ENCODE assay signal across 29 mouse cellular contexts in the genomic region with DNA sequence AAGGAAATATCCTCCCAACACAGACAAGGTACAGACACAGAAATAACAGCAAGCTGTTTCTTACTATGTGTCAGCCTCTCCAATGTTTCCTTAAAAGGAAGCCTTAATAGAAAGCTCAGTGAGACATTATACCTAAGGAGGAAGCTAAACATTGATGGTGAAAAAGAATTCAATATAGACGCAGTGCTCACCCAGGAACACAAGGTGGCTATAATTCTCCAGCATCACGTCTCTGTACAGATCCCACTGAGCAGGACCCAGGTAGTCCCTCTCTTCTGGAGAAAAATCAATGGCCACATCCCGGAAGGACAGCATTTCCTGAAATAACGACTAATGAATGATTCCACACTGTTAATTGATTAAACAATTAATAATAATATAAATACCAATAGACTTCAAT. TPM values are rescaled to one million over a fixed set of nuclear protein-coding genes. Genes with fewer than 3 reads are reported as not detected.
DNase-seq lines count a peak whose midpoint lies in the region; ATAC-seq and TF ChIP-seq lines count a peak whose summit lies in the region.
"Had no signal": no experiment of that assay in that cellular context is flagged by ENCODE, and none has a peak within 500 bp of the region (broad histone marks: within the 10 kb centered on the region; RNA-seq: fewer than 3 reads in every experiment).

No protein-coding gene starts in this region.

- no peak overlapping the region for H3K27ac ChIP-seq in liver, postnatal 0 days (ENCODE audit: low read depth)
- H3K27ac ChIP-seq in liver, embryonic 12.5 days: no peak overlapping the region
- no peak overlapping the region for H3K27ac ChIP-seq in hindbrain, embryonic 14.5 days
- H3K27ac ChIP-seq in forebrain, embryonic 11.5 days (ENCODE audit: low read depth, low read length): no peak overlapping the region
- H3K27ac ChIP-seq: embryonic facial prominence, embryonic 15.5 days; heart, adult 2 months; heart, embryonic 15.5 days; left cerebral cortex, adult 2 months; liver, embryonic 14.5 days; macrophage; midbrain, embryonic 12.5 days; stomach, embryonic 15.5 days had no signal

- peak; percentile 31 for TF ChIP-seq CTCF in liver, postnatal 0 days (IDR thresholded peaks at IDR 0.05; ENCODE audit: low read depth)

- no peak overlapping the region for H3K9ac ChIP-seq in liver, postnatal 0 days (replicated peaks)
- no peak overlapping the region for H3K9ac ChIP-seq in liver, embryonic 12.5 days
- no peak overlapping the region for H3K9ac ChIP-seq in hindbrain, embryonic 14.5 days
- H3K9ac ChIP-seq in forebrain, embryonic 11.5 days (ENCODE audit: low read length): no peak overlapping the region
- H3K9ac ChIP-seq: embryonic facial prominence, embryonic 15.5 days; heart, embryonic 15.5 days; liver, embryonic 14.5 days; midbrain, embryonic 12.5 days; stomach, embryonic 15.5 days had no signal

- TF ChIP-seq EP300 in liver, postnatal 0 days (IDR thresholded peaks at IDR 0.05; ENCODE audit: low read depth): no peak

- 66% methylated on average over 4 of the region's 4 CpGs for WGBS in liver, postnatal 0 days (ENCODE audit: insufficient replicate concordance)
- WGBS in liver, embryonic 12.5 days (ENCODE audit: insufficient replicate concordance): 64% methylated on average over 4 of the region's 4 CpGs
- 75% methylated on average over 4 of the region's 4 CpGs for WGBS in hindbrain, embryonic 14.5 days
- 67% methylated on average over 4 of the region's 4 CpGs for WGBS in forebrain, embryonic 11.5 days

- peaks cover 6% of the 10 kb centered on the region for H3K36me3 ChIP-seq in liver, postnatal 0 days (replicated peaks; ENCODE audit: insufficient read depth, low read length)
- peaks cover 16% of the 10 kb centered on the region for H3K36me3 ChIP-seq in liver, embryonic 12.5 days
- no peaks in the 10 kb centered on the region for H3K36me3 ChIP-seq in hindbrain, embryonic 14.5 days (replicated peaks; ENCODE audit: control insufficient read depth, insufficient read depth)
- no peaks in the 10 kb centered on the region for H3K36me3 ChIP-seq in forebrain, embryonic 11.5 days (ENCODE audit: control insufficient read depth, insufficient read depth, low read length)
- H3K36me3 ChIP-seq: midbrain, embryonic 12.5 days; stomach, embryonic 15.5 days had no signal

- H3K4me1 ChIP-seq in liver, postnatal 0 days (ENCODE audit: insufficient read depth): peaks cover 8% of the 10 kb centered on the region; the same call in 1 of the 2 replicates
- H3K4me1 ChIP-seq in liver, embryonic 12.5 days: peaks cover 9% of the 10 kb centered on the region
- H3K4me1 ChIP-seq in hindbrain, embryonic 14.5 days (replicated peaks; ENCODE audit: control insufficient read depth, insufficient read depth, low read length): peaks cover 5% of the 10 kb centered on the region; the same call in 1 of the 2 replicates
- H3K4me1 ChIP-seq in forebrain, embryonic 11.5 days (replicated peaks; ENCODE audit: control insufficient read depth, insufficient read depth, low read length): no peaks in the 10 kb centered on the region
- H3K4me1 ChIP-seq: stomach, embryonic 15.5 days had no signal

- no peaks in the 10 kb centered on the region for H3K27me3 ChIP-seq in liver, postnatal 0 days (ENCODE audit: insufficient read depth, low read length)
- no peaks in the 10 kb centered on the region for H3K27me3 ChIP-seq in liver, embryonic 12.5 days (replicated peaks)
- H3K27me3 ChIP-seq in hindbrain, embryonic 14.5 days (ENCODE audit: control insufficient read depth, insufficient read depth, low read length): no peaks in the 10 kb centered on the region
- H3K27me3 ChIP-seq in forebrain, embryonic 11.5 days (ENCODE audit: control insufficient read depth, insufficient read depth, low read length): no peaks in the 10 kb centered on the region
- H3K27me3 ChIP-seq: embryonic facial prominence, embryonic 15.5 days; heart, embryonic 15.5 days; midbrain, embryonic 12.5 days; stomach, embryonic 15.5 days had no signal

- H3K4me2 ChIP-seq in liver, postnatal 0 days (ENCODE audit: low read depth, low read length): no peak overlapping the region
- H3K4me2 ChIP-seq in liver, embryonic 12.5 days: no peak overlapping the region
- H3K4me2 ChIP-seq in hindbrain, embryonic 14.5 days (replicated peaks): no peak overlapping the region
- H3K4me2 ChIP-seq in forebrain, embryonic 11.5 days (ENCODE audit: low read depth, low read length, severe bottlenecking): no peak overlapping the region
- H3K4me2 ChIP-seq: embryonic facial prominence, embryonic 15.5 days; heart, embryonic 15.5 days; midbrain, embryonic 12.5 days; stomach, embryonic 15.5 days had no signal

- ATAC-seq in liver, postnatal 0 days: no peak
- no peak for ATAC-seq in liver, embryonic 12.5 days
- ATAC-seq in hindbrain, embryonic 14.5 days (ENCODE audit: low FRiP score): no peak
- ATAC-seq in forebrain, embryonic 11.5 days (replicated peaks; ENCODE audit: low FRiP score): no peak
- ATAC-seq: activated CD4-positive, CD25-positive, alpha-beta regulatory T cell, adult 4 months; hindbrain, embryonic 16.5 days had no signal

- DNase-seq in liver, postnatal 0 days: no peak
- peak; percentile 29 for DNase-seq in A20 (ENCODE audit: low read depth, low spot score)
- peak; percentile 24 for DNase-seq in MN1 (ENCODE audit: low spot score)
- DNase-seq in naive thymus-derived CD4-positive, alpha-beta T cell, adult 2 months (ENCODE audit: low read depth): peak; percentile 14
- DNase-seq in hindbrain, embryonic 14.5 days (ENCODE audit: low spot score): no peak
- DNase-seq in forebrain, embryonic 11.5 days (ENCODE audit: low spot score): no peak
- DNase-seq: adrenal gland, postnatal 14 days; cerebellum, adult 18-20 months; cerebellum, postnatal 25 days; gastrocnemius, postnatal 10 days; heart, adult 2 months; heart, postnatal 4 days; kidney, adult 18-20 months; kidney, postnatal 10 days; right cerebral cortex, postnatal 14 days had no signal

- H3K4me3 ChIP-seq in liver, postnatal 0 days (ENCODE audit: low read depth, low read length): no peak overlapping the region
- H3K4me3 ChIP-seq in liver, embryonic 12.5 days: no peak overlapping the region
- no peak overlapping the region for H3K4me3 ChIP-seq in hindbrain, embryonic 14.5 days (replicated peaks; ENCODE audit: low read length)
- no peak overlapping the region for H3K4me3 ChIP-seq in forebrain, embryonic 11.5 days (ENCODE audit: low read depth, low read length)
- H3K4me3 ChIP-seq: embryonic facial prominence, embryonic 15.5 days; heart, adult 2 months; heart, embryonic 15.5 days; left cerebral cortex, adult 2 months; midbrain, embryonic 12.5 days; stomach, embryonic 15.5 days had no signal

- no peaks in the 10 kb centered on the region for H3K9me3 ChIP-seq in liver, postnatal 0 days (ENCODE audit: low read length)
- H3K9me3 ChIP-seq in liver, embryonic 12.5 days (replicated peaks): no peaks in the 10 kb centered on the region
- H3K9me3 ChIP-seq in hindbrain, embryonic 14.5 days (ENCODE audit: control insufficient read depth, low read length): no peaks in the 10 kb centered on the region
- H3K9me3 ChIP-seq in forebrain, embryonic 11.5 days (ENCODE audit: control insufficient read depth, low read length): no peaks in the 10 kb centered on the region
- H3K9me3 ChIP-seq: embryonic facial prominence, embryonic 15.5 days; heart, embryonic 15.5 days; midbrain, embryonic 12.5 days; stomach, embryonic 15.5 days had no signal

RNA-seq across cellular contexts. Expression of a gene that starts 2.5 kb away (rescaled TPM):
- polyA plus RNA-seq in liver, postnatal 0 days (2015; fragmentation: Nextera tagmentation; extraction: Ambion mirVana): 2.0 and 2.1 TPM in 2 replicates
- 1.9 and 3.3 TPM in 2 replicates for polyA plus RNA-seq in liver, embryonic 12.5 days (2016; fragmentation: Nextera tagmentation; extraction: Ambion mirVana)
- polyA plus RNA-seq in hindbrain, embryonic 14.5 days (2014; fragmentation: Nextera tagmentation; extraction: Ambion mirVana): 2.1 and 2.3 TPM in 2 replicates
- 0.79 and 0.84 TPM in 2 replicates for polyA plus RNA-seq in forebrain, embryonic 11.5 days (2014; fragmentation: Nextera tagmentation; extraction: Ambion mirVana)

RNA-seq across cellular contexts. Expression of a gene that starts 18.8 kb away (rescaled TPM):
- 2.1 and 2.5 TPM in 2 replicates for polyA plus RNA-seq in liver, postnatal 0 days (2015; fragmentation: Nextera tagmentation; extraction: Ambion mirVana)
- polyA plus RNA-seq in liver, embryonic 12.5 days (2016; fragmentation: Nextera tagmentation; extraction: Ambion mirVana): 4.1 TPM in 2 replicates
- polyA plus RNA-seq in hindbrain, embryonic 14.5 days (2014; fragmentation: Nextera tagmentation; extraction: Ambion mirVana): 9.5 and 11.8 TPM in 2 replicates
- 14.3 and 15.3 TPM in 2 replicates for polyA plus RNA-seq in forebrain, embryonic 11.5 days (2014; fragmentation: Nextera tagmentation; extraction: Ambion mirVana)

RNA-seq across cellular contexts. Expression of a gene that starts 30.1 kb away (rescaled TPM):
- polyA plus RNA-seq in liver, postnatal 0 days (2015; fragmentation: Nextera tagmentation; extraction: Ambion mirVana): 4.5 and 5.0 TPM in 2 replicates
- polyA plus RNA-seq in liver, embryonic 12.5 days (2016; fragmentation: Nextera tagmentation; extraction: Ambion mirVana): 5.5 and 6.6 TPM in 2 replicates
- 6.9 and 8.0 TPM in 2 replicates for polyA plus RNA-seq in hindbrain, embryonic 14.5 days (2014; fragmentation: Nextera tagmentation; extraction: Ambion mirVana)
- polyA plus RNA-seq in forebrain, embryonic 11.5 days (2014; fragmentation: Nextera tagmentation; extraction: Ambion mirVana): 5.2 and 6.0 TPM in 2 replicates

RNA-seq across cellular contexts. Expression of a gene that starts 44.4 kb away (rescaled TPM):
- polyA plus RNA-seq in liver, postnatal 0 days (2015; fragmentation: Nextera tagmentation; extraction: Ambion mirVana): not detected in 2 replicates
- polyA plus RNA-seq in liver, embryonic 12.5 days (2016; fragmentation: Nextera tagmentation; extraction: Ambion mirVana): not detected in 2 replicates
- polyA plus RNA-seq in hindbrain, embryonic 14.5 days (2014; fragmentation: Nextera tagmentation; extraction: Ambion mirVana): not detected in 2 replicates
- polyA plus RNA-seq in forebrain, embryonic 11.5 days (2014; fragmentation: Nextera tagmentation; extraction: Ambion mirVana): 0.19 TPM in 1 of 2 replicates, not detected in the other
- polyA plus RNA-seq: embryonic facial prominence, embryonic 15.5 days; heart, adult 2 months; heart, embryonic 15.5 days; limb, embryonic 11.5 days; liver, embryonic 14.5 days; lung, embryonic 16.5 days; macrophage; neural tube, embryonic 14.5 days; spleen, adult 2 months; stomach, embryonic 15.5 days had no signal

RNA-seq across cellular contexts. Expression of a gene that starts 44.4 kb away (rescaled TPM):
- 11.3 and 11.5 TPM in 2 replicates for polyA plus RNA-seq in liver, postnatal 0 days (2015; fragmentation: Nextera tagmentation; extraction: Ambion mirVana)
- 9.4 and 9.7 TPM in 2 replicates for polyA plus RNA-seq in liver, embryonic 12.5 days (2016; fragmentation: Nextera tagmentation; extraction: Ambion mirVana)
- 36.3 and 40.2 TPM in 2 replicates for polyA plus RNA-seq in hindbrain, embryonic 14.5 days (2014; fragmentation: Nextera tagmentation; extraction: Ambion mirVana)
- 27.3 and 29.5 TPM in 2 replicates for polyA plus RNA-seq in forebrain, embryonic 11.5 days (2014; fragmentation: Nextera tagmentation; extraction: Ambion mirVana)

Comparison
In these comparisons a context has a peak if more than half of its experiments do, and no peak if none do; other contexts are left out.
1. DNase-seq: peak in A20 (single experiment), MN1 (single experiment) and naive thymus-derived CD4-positive, alpha-beta T cell, adult 2 months (single experiment); none in liver, postnatal 0 days (single experiment), hindbrain, embryonic 14.5 days (single experiment) and forebrain, embryonic 11.5 days (single experiment).